Mouse (Mus musculus): Measurements from ENCODE around the gene Kirrel3. TPM values are rescaled to one million over a fixed set of nuclear protein-coding genes. Genes with fewer than 3 reads are reported as not detected.

Gene Kirrel3
- total RNA-seq, 1 experiment from 2014 or later: not detected

DNA sequence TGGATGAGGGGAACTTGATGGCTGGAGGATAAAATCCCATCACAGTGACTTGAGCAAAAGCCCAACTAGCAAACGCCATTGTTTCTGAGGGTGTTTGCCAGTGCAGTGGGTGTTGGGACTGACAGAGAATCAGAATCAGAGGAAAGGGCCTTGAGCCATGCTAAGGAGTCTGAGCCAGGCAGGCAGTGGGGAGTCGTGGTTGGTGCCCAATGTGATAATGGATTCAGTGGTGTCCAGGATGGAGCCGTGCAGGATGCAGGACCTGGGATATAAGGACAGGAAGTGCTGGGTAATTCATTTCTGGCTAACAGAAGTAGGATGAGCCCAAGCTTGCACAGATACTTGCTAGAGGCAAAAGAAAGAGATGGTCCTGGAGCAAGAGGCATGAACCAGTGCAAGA is 477.9 kb downstream of the Kirrel3 start:
- ATAC-seq (replicated peaks; ENCODE audit: low read depth, poor library complexity, severe bottlenecking): no peak

DNA sequence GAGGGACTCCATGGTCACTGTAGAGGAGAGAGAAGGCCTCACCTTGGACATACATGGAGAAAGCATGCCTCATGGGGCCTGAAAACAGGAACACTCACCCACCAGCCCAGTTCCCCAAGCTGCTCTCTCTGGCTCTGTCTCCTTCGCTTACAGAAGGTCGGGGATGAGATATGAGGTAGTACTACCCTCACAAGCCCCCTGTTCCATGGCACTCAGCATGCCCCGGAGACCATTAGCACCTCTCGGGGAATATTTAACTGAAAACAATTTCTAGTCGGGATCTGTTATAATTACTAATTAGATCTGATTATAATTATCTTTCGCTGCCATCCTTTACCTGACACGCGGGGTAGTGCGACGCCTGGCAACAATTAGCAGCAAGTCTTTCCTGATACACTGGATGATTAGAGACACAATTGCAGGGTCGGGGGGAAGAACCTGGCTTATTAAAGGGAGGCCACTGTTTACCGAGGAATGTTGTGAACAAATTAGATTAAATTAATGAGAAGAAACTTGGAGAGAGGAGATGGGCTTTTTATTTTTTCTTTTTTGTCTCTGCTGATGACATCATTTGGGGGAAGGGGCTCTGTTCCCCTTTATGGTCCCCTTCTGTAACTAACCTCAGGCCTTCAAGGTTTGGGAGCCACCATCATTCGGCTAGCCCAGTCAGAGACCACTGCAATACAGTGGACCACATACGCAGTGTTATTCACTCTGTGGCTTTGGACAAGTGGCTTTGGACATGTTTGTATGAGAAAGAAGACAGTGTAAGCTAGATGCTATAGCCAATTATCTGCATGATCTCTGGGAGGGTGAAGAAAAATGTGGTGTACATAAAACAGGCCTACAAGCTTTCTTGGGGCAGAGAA is 478.7 kb downstream of the Kirrel3 start:
- no peak for ATAC-seq (replicated peaks; ENCODE audit: low read depth, poor library complexity, severe bottlenecking)

DNA sequence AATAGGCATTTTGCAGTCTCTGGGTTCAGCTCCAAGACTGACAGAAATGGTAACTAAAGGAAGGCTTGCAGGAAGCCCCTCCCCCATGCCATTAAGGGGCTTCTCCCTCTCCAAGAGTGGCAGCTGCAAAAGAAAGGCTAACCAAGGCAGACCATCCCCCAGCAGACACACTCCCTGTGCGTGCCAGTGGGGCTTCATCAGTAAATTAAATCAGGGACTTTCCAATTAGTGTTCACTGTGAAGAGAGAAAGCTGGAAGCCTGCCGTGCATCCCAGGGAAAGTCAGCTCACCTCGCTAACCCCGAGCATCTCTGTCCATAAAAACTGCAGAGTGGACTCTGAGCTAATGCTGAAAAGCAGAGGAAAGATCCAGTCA is 479.3 kb downstream of the Kirrel3 start:
- no peak for ATAC-seq (replicated peaks; ENCODE audit: low read depth, poor library complexity, severe bottlenecking)

DNA sequence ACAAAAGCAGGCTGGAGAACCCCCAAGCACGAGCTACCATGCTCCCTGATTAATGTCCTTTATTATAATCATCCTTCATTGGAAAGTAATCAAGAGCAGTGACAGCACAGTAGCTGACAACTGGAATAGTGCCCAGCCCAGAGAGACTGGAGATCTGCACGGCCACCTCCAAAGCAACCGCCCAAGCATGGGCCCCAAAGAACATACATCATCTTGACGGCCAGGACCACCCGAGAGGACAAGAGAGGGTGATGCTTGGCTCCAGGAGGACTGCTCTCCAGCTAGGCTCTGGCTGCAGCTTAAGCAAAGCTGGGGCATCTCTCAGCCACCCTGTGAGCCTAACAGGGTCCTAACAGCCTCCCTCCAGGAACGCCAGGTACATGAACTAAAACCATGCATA is 482.1 kb downstream of the Kirrel3 start:
- ATAC-seq (replicated peaks; ENCODE audit: low read depth, poor library complexity, severe bottlenecking): no peak

- ATAC-seq (replicated peaks; ENCODE audit: low read depth, poor library complexity, severe bottlenecking): no peak
Observed at GRCm38 (mm10) chr9:34969881-34970490, 484.3 kb downstream of the Kirrel3 start.

DNA sequence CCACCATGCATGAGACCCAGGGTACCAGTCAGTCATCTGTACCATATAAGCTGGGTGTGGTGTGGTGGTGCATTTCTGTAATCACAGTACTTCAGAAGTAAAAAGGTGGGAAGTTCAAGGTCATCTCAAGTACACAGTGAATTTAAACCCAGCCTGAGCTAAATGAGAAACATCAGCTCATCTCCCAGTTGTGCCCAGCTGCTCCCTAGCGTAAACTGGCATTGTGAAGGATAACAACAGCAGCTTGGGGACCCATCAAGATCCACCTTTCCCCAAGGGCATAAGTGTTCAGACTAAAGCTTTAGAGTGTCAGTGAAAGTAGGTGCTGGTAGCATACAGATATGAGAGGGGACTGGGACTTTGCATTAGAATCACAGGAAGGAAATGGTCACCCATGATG is 488.6 kb downstream of the Kirrel3 start:
- no peak for ATAC-seq (replicated peaks; ENCODE audit: low read depth, poor library complexity, severe bottlenecking)

DNA sequence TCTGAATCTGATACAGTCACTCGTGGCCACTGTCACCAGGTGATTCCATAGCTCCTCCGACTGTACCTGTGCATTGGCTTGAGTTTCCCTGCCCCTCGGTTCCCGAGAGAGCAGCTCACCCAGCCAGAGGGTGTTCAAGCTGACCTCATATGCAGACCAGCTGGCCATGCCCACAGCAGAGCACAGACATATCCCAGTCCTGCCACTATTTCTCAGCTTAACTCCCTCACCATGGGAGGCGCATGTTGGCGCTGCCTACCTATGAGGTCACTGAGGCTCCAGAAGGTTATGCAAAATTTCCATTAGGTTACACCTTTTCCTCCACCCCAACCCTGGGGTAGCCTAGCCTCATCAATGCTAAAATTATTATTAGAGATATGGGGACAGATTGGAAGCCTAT is 489.6 kb downstream of the Kirrel3 start:
- no peak for ATAC-seq (replicated peaks; ENCODE audit: low read depth, poor library complexity, severe bottlenecking)

GRCm38 (mm10) chr9:34976596-34977462 is 491.1 kb downstream of the Kirrel3 start:
- ATAC-seq (replicated peaks; ENCODE audit: low read depth, poor library complexity, severe bottlenecking): no peak

DNA sequence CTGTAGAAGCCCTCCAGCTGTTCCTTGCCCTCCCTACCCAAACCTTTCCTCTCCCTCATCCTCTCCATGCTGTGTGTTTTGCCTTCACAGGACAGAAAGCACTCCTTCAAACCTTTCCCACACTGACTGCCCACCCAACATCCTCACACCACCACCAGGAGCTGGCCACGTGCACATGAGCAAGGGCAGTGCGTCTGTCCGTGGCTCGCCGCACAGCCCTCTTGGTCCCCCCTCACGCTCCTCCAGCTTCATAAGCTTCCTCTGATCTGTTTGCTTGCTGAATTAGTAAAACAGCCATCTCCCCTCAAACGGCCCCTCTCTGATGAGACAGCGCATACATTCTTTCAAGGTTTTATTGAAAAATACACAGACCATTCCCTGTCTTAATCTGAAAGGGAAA is 492.0 kb downstream of the Kirrel3 start:
- ATAC-seq (replicated peaks; ENCODE audit: low read depth, poor library complexity, severe bottlenecking): no peak

DNA sequence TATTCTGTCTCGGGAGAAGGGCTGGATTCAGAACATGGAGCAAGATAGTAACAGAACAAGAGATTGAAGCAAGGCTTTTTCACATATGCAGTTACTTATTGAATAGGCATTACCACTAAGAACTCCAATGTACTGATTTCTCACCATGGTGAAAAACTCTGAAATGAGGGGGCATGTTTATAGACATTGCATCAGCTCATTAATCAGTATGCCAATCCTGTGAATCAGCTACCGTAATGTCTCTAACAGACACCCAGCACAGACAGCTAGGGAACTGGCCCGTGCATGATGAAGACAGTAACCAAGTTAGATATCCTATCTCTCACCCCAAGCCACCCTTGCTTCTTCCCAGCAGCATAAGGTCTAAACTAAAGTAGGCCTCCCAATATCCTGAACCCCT is 492.5 kb downstream of the Kirrel3 start:
- no peak for ATAC-seq (replicated peaks; ENCODE audit: low read depth, poor library complexity, severe bottlenecking)

DNA sequence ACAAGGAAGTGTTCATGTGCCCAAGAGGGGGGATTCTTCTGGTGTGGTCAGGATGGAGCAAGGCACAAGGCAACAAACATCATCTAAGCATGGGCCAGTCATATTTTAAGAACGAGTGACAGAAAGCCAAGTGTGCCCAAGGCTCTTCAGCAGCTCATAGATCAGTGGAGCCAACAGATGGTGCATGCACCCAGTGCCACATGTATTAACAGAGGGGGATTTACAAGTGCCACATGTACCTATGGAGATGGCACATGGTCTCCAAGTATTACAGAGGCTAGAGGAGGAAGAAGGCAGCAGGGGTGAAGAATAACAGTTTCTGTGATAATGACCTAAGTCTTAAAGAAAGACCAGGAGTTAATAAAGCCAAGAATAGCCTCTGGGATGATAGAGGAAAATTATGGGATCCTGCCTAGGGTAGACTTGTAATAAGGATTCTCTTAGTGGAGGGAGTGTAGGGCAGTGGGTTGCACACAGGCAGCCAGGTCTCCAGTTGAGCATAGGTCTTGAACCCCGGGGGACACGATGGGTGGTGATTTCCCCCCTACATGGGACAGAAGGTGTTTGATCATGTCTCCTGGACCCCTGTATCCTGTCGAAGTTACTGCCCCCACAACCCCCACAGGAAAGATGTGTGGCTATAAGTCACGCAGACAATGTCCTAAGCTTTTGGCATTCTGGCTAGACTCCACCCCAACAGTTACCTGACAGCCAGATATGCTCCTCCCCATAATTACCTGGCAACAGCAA is 495.0 kb downstream of the Kirrel3 start:
- no peak for ATAC-seq (replicated peaks; ENCODE audit: low read depth, poor library complexity, severe bottlenecking)

DNA sequence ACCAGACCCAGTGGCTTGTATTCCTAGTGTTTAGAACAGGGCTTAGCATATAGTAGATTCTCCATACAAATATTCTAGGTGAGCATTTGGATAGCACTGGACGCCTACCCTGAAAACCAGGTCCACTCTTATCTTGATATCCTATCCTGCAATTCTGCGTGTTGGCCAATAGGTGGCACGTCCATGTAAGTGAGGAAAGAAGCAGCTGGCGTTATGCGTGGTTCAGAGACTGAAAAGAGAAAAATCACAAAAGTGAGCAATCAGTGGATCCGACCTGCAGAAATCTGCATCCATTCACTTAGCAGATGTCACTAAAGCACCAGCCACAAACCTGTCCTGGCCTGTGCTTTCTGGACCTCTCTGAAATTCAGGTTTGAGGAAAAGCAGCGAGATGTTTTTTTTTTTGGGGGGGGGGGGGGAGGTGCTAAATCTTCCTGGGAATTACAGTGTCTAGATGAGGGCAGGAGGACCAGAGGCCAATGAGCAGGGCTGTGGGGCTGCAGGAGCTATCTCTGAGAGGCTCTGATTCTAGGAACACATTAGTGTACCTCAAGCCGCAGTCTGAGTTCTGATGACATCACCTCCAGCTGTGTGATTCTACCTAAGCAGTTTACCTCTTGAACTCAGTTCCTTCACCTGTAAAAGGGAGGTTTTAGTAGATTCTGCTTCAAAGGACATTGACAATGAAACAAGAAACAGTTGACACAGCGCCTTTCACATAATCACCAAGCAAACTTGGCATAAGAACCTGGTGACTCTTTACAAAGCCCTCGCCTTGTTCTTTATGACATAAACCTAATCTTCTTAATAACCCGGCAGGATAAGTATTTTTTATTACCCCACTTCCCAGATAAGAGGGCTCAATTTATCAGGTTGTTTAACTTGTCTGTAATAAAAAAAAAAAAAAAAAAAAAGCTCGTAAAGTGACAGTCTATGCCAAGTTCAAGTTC is 498.1 kb downstream of the Kirrel3 start:
- peak; percentile 89 for ATAC-seq (replicated peaks; ENCODE audit: low read depth, poor library complexity, severe bottlenecking)

DNA sequence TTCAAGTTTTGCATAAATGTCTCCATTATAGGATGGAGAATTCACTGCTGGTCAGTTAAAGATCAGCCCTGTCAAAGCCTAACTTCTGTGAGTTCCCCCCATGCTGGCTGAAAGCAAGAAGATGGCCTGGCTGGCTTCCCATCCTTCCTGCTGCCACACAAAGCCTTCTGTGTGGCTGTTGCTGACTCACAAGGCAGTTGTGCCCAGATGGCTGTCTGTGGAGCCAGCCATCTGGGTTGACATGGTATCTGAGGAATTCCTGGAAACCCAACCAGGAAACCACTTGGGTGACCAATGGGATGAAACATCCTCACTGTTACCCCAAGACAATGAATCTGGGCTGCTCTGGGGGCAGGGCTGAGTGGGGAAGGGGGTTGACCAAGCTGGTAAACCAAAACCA is 500.5 kb downstream of the Kirrel3 start:
- ATAC-seq (replicated peaks; ENCODE audit: low read depth, poor library complexity, severe bottlenecking): 0 out of 2 replicates have a peak, but pooled peaks have one; percentile 28

DNA sequence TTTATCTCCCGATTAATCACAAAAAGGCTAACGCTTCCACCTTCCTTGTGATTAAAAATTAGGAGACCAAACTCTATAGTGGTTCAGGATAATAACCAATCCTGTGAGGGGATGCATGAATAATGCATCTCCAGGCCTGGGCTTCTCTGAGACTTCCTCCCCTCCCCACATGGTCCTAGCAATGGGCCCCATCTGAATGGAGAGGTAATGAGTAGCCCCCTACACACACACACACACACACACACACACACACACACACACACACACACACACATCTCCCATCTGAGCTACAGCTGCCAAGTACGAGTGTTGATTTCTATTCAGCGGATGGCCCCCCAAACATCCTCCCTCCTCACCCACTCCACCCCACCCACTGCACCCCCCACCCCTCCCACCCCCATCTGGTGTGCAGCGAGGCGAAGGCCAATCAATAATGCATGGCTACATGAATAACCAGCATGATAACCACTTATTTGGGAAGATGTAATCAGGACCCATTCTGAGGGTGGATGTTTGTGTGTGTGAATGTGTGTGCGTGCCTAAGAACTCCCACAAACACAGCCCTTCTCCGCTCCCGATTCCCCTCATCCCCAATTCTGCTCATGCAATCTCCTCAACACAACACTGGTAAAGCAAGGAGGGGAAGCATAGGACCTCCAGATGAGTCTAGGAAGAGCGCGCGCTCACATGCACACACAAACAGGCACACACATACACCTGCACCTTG is 501.9 kb downstream of the Kirrel3 start:
- no peak for ATAC-seq (replicated peaks; ENCODE audit: low read depth, poor library complexity, severe bottlenecking)

DNA sequence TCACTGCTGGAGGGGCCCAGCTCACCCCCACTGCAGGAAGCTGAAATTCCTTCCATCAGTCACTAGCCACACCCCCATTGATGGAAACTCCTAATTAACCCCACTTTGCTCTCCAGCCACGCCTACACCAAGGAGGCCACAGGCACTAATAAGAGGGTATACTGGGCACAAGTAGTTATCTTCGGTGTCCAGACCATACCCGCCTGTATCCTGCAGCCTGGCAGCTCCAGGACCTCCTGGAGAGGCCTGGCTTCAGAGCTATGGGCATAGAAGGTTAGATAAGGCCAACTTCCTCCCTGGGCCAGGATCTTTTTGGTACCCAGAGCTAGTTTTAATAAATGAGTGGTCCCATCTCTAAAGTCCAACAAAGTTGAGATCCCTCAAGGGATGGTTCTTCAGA is 503.0 kb downstream of the Kirrel3 start:
- 0 out of 2 replicates have a peak, but pooled peaks have one; percentile 22 for ATAC-seq (replicated peaks; ENCODE audit: low read depth, poor library complexity, severe bottlenecking)

GRCm38 (mm10) chr9:34992201-34992600 is 506.5 kb downstream of the Kirrel3 start:
- no peak for ATAC-seq (replicated peaks; ENCODE audit: low read depth, poor library complexity, severe bottlenecking)

DNA sequence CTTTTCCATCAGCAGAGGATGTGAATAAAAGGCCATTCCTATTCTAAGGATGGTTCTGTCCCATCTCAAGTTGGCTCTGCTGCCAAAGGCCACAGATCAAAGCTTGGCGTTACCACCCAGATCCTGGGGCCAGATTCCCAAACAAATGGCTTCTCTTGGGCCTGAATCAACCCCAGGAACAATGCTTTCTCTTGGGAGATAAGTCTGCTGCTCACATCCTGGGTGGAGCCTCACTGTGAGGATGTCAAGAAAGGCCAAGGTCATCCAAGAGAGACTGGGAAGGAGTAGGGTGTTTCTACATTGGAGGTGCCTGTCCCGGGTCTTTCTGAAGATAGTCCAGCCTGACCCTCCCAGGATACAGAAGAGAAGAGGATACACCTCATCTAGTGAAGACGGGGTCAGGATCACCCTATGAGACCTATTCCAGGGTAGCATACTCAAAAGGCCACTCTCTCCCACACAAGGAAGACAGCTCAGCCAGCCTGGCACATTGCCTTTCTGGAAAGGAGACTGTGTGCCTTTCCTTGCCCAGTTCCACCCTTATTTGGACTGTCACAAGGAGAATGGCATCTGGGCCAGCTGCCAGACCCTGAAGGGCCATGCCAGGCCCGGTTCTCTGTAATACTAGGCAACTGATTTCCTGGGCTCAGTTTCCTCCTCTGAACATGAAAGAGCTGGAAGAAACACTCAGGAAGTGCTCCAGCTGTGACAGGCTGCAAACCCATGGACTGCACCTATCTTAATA is 507.9 kb downstream of the Kirrel3 start:
- no peak for ATAC-seq (replicated peaks; ENCODE audit: low read depth, poor library complexity, severe bottlenecking)

- no peak for ATAC-seq (replicated peaks; ENCODE audit: low read depth, poor library complexity, severe bottlenecking)
Observed at GRCm38 (mm10) chr9:34995078-34995477, 509.4 kb downstream of the Kirrel3 start.
